Mouse (Mus musculus) spleen, adult 10 weeks (tissue): Measurements from ENCODE around the gene Sema4b. TPM values are rescaled to one million over a fixed set of nuclear protein-coding genes. Genes with fewer than 3 reads are reported as not detected.

Experiments used
- polyA plus RNA-seq: library from polyadenylated mRNA; stranded (reverse); fragments of 350-450 nt; fragmentation: Illumina TruSeq; extraction: RNeasy Lipid Tissue Mini Kit (QIAGEN cat#74804); gene quantifications from one replicate; pipeline ENCODE4 v1.2.3, GENCODE M21; 2015; ENCODE audit warnings: low replicate concordance; ENCODE audit not compliant: insufficient read depth

Gene Sema4b
- polyA plus RNA-seq = 27.9 TPM

GRCm38 (mm10) chr7:80186531-80187296 lies at the start of gene Sema4b:
Gene Sema4b (plus strand): TSS chr7:80186841.

GRCm38 (mm10) chr7:80232489-80233029 lies 45.9 kb downstream of the Sema4b start, which contains the start of the genes Cib1 and Gdpgp1:
Gene Cib1 (minus strand): TSS chr7:80232813.
Gene Gdpgp1 (plus strand): TSS chr7:80232865.

GRCm38 (mm10) chr7:80246148-80246721 lies 59.6 kb downstream of the Sema4b start, which contains the start of gene Ttll13:
Gene Ttll13 (plus strand): TSS chr7:80246376.

GRCm38 (mm10) chr7:80260625-80261371 lies 74.2 kb downstream of the Sema4b start, which contains the start of gene Ngrn:
Gene Ngrn (plus strand): TSS chr7:80261215.

GRCm38 (mm10) chr7:80268897-80269750 lies 82.5 kb downstream of the Sema4b start, which contains the start of gene Vps33b:
Gene Vps33b (plus strand): TSS chr7:80269649.

Other genes with a start within 250 kb of the Sema4b start
- gene Zfp710, start 162.0 kb upstream of the Sema4b start, polyA plus RNA-seq = 13.0 TPM
- gene Idh2, start 71.4 kb upstream of the Sema4b start, polyA plus RNA-seq = 27.1 TPM
- gene Cib1, start 46.0 kb downstream of the Sema4b start, polyA plus RNA-seq = 110 TPM
- gene Gdpgp1, start 46.0 kb downstream of the Sema4b start, polyA plus RNA-seq = 3.4 TPM
- 0.23 TPM for gene Ttll13, start 59.5 kb downstream of the Sema4b start, polyA plus RNA-seq
- gene Ngrn, start 74.4 kb downstream of the Sema4b start, polyA plus RNA-seq = 35.1 TPM
- gene Vps33b, start 82.8 kb downstream of the Sema4b start, polyA plus RNA-seq = 18.0 TPM
- gene Prc1, start 107.6 kb downstream of the Sema4b start, polyA plus RNA-seq = 24.4 TPM
- 39.0 TPM for gene Rccd1, start 137.6 kb downstream of the Sema4b start, polyA plus RNA-seq
- 16.0 TPM for gene Unc45a, start 154.2 kb downstream of the Sema4b start, polyA plus RNA-seq
- gene Hddc3, start 156.3 kb downstream of the Sema4b start, polyA plus RNA-seq = 21.5 TPM
- gene Man2a2, start 184.5 kb downstream of the Sema4b start, polyA plus RNA-seq = 42.3 TPM
- 16.4 TPM for gene Fes, start 201.1 kb downstream of the Sema4b start, polyA plus RNA-seq
- 10.5 TPM for gene Furin, start 218.6 kb downstream of the Sema4b start, polyA plus RNA-seq